Mouse (Mus musculus) gastrocnemius, postnatal 14 days (tissue): Measurements from ENCODE around the gene Eps8l1. TPM values are rescaled to one million over a fixed set of nuclear protein-coding genes. Genes with fewer than 3 reads are reported as not detected.
"Not testable (repeated sequence)": the region's sequence is repeated elsewhere in the genome, so short reads cannot be mapped to it uniquely, and the experiment has no call there.

ENCODE experiments used
- DNase-seq: peaks from one replicate; pipeline ENCODE4 v3.0.0; 2021; ENCODE audit warnings: mixed read lengths
- intact Hi-C: fragments of 180-260 bp; cut with DNase I; formaldehyde crosslinking; loops from one replicate; pipeline ENCODE4 v1.15.1; 2025; ENCODE audit warnings: low total_unique reads
- long read RNA-seq, 2 experiments: library from polyadenylated mRNA; stranded (forward); transcript quantifications; one replicate each; pipeline ENCODE4 v2.0.0; 2021
- total RNA-seq, 2 experiments: library from RNA; stranded (reverse); gene quantifications; 2 replicates each; pipeline ENCODE4 v1.2.3; 2021

Eps8l1 gene
- total RNA-seq, result 1 to 10 TPM; 1.6 to 2.2 TPM
- long read RNA-seq, experiment 1, partial matches to known transcripts, result 0 of 1 reads
- long read RNA-seq, experiment 1, other reads (novel, unspliced or antisense), result 1 of 1 reads
- long read RNA-seq, experiment 2, result 0 reads

- DNase-seq, result no peak
- intact Hi-C loops, result no loop called here
Observed at GRCm38 (mm10) chr7:4460576-4461434, at the start of gene Eps8l1. TSS of gene Eps8l1 (plus strand) at chr7:4460674.

DNA sequence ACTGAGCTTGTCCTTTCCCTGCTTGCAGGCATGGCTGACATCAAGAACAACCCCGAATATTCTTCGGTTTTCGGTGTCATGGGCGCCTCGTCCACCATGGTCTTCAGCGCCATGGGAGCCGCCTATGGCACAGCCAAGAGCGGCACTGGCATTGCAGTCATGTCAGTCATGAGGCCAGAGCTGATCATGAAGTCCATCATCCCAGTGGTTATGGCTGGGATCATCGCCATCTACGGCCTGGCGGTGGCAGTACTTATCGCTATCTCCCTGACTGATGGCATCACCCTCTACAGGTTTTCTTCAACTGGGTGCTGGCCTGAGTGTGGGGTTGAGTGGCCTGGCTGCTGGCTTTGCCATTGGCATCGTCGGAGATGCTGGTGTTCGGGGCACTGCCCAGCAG is 48.1 kb upstream of the Eps8l1 start:
- DNase-seq, intact Hi-C loops: not testable (repeated sequence)

- intact Hi-C loops, result loop anchor here (10.0 kb wide), 1 partner anchor 285 kb away; the partner anchor contains the start of gene Leng8
- DNase-seq, result no peak
Observed at GRCm38 (mm10) chr7:4419681-4420080, 40.8 kb upstream of the Eps8l1 start.

GRCm38 (mm10) chr7:4420230-4420629 is 40.2 kb upstream of the Eps8l1 start:
- intact Hi-C loops, result loop anchor here (10.0 kb wide), 1 partner anchor 285 kb away; the partner anchor contains the start of gene Leng8
- no peak for DNase-seq

DNA sequence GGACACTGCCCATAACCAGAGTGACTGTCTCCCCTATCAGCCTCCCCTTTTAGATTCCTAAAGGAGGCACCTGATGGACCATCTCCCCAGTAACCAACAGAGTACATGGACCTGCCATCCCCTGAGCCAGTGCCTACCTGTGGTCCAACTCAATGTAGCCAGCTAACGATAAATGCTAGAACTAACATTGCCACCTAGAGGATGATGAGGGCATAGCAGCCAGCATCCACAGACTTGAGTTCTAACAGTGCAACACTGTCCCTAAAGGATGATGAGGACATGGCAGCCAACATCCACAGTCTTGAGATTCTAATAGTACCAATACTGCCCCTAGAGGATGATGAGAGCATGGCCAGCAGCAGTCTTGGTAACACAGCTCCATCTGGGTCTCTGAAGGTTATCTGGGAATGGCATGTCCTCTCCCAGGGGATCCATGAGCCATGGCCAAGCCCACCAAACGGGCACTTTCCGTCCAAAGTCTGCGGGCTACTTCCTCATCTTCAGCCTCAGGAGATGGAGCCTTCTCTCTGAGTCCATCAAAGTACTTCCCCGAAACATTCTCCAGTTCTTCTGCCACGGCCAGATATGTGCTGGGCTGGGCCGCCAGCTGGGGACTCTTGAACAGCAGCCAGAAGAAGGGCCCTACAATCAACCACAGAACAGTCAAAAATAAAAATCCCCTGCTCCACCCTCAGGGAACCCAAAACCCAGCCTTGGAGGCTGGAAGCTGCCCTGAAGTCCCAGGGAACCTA is 33.1 kb upstream of the Eps8l1 start:
- intact Hi-C loops, result loop anchor here (10.0 kb wide), 1 partner anchor 293 kb away; the partner anchor contains the start of gene Leng8
- peak; percentile 78 for DNase-seq

- no peak for DNase-seq
- intact Hi-C loops, result loop anchor here (10.0 kb wide), 1 partner anchor 94 kb away; the partner anchor contains the start of gene Tnni3
Observed at GRCm38 (mm10) chr7:4430246-4430844, 30.1 kb upstream of the Eps8l1 start.

DNA sequence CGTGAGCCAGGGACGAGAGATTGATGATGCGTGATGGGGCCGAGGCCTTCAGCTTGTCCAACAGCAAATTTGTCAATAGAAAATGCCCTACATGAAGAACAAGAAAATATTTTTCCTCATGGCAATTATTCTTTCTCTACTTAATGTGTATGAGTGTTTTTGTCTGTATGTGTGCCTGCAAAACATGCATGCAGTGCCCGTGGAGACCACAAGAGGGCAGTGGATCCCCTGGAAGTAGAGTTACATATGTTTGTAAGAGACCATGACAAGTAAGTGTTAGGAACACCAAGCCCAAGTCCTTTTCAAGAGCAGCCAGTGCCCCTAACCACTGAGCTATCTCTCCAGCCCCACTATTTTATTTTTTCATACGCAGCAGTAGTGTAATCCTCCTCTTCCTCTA is 28.9 kb upstream of the Eps8l1 start:
- DNase-seq, result peak; percentile 64
- intact Hi-C loops, result loop anchor here (10.0 kb wide), 1 partner anchor 93 kb away; the partner anchor contains the start of gene Tnni3

DNA sequence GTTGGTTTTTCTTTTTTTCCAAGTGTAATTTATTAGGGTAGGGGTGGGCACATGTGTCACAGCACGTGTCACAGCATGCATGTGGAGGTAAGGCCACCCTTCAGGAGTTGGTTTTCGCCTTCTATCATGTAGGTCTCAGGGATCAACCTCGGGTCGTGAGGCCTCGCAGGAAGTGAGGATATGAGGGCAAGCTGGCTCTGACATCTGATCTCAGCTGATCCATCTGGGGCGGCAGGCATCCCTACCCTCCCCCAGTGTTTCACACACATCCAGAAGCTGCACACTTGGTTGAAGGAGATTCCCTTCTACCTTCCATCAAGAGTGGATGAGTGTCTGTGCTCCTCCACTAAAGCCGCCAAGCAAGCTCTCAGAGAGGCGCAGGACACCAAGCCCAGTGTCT is 28.4 kb upstream of the Eps8l1 start:
- DNase-seq, result no peak
- intact Hi-C loops, result loop anchor here (10.0 kb wide), 1 partner anchor 93 kb away; the partner anchor contains the start of gene Tnni3

- intact Hi-C loops, result loop anchor here (10.0 kb wide), 1 partner anchor 87 kb away; the partner anchor contains the start of gene Tnni3
- DNase-seq, result no peak
Observed at GRCm38 (mm10) chr7:4437721-4438120, 22.8 kb upstream of the Eps8l1 start.

DNA sequence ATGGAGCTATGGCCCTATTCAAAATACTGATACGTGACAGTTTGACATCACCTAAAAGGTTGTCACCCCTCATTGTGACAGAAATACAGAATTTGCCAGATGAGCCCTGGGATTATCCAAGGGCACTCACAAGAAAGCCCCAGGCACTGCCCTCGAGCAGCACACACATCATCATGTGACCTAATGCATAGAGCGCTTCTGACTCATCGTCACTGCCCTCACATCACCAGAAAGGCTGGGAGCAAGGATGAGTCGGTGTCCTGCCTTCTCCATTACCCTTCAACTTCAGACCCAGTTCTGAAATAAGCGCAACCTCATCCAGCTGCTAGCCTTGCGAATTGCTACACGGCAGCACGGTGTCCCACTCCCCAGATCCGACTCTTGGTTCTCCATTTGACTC is 19.9 kb upstream of the Eps8l1 start:
- intact Hi-C loops, result no loop called here

DNA sequence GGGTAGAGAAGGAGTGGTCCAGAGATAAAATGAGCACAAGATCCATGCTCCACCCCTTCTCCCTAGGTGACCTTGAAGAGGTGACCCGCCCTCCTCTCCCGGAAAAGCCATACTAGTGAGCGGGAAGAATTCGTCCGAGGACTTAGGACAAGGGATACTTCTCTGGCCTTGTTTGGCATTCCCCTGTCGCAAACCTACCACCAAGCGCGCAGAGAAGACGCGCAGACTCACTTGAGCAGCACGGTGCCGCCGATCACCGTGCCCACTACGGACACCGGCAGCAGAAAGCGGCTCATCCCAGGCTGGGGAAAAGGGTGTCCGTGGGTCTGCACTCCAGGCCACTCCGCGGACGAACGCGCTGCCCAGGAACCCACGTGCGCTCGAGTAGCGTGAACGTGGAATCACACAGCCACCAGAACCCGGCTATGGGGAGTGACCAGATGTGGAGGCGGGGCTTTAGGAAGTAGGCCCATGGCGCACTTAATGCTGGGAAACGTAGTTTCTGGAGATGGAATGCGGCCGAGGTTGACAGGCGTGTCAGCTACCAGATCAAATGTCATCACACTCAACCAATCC is 15.2 kb upstream of the Eps8l1 start, which contains the start of gene Rdh13:
Gene Rdh13 (minus strand): TSS at position 434 of the 576 bp plus-strand sequence.
- intact Hi-C loops, result no loop called here
- peak; percentile 89 for DNase-seq

More for the DNA sequence above, 19.9 kb upstream of the Eps8l1 start:
- DNase-seq, result no peak

- intact Hi-C loops, result no loop called here
Observed at GRCm38 (mm10) chr7:4447138-4447537, 13.3 kb upstream of the Eps8l1 start.

DNA sequence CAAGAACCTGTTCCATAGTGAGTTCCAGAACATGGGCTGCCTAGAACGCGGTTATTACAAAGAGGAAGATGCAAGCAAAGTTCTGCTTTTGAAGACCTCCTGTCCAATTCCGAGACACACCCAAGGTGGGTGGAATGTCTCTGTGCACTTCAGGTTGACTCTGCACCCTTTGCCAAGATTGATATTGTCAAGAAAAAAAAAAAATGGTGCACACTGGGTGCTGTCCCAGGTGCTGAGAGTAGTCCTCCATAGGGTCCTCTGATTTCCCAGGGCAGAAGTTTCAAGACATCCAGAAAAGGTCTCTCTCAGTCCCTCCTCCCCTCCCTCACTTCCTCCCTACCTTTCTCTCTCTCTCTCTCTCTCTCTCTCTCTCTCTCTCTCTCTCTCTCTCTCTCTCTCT is 12.0 kb upstream of the Eps8l1 start:
- intact Hi-C loops, result no loop called here
- no peak for DNase-seq

More at GRCm38 (mm10) chr7:4447138-4447537, 13.3 kb upstream of the Eps8l1 start:
- no peak for DNase-seq

GRCm38 (mm10) chr7:4449211-4449610 is 11.3 kb upstream of the Eps8l1 start:
- DNase-seq, result no peak
- intact Hi-C loops, result no loop called here

DNA sequence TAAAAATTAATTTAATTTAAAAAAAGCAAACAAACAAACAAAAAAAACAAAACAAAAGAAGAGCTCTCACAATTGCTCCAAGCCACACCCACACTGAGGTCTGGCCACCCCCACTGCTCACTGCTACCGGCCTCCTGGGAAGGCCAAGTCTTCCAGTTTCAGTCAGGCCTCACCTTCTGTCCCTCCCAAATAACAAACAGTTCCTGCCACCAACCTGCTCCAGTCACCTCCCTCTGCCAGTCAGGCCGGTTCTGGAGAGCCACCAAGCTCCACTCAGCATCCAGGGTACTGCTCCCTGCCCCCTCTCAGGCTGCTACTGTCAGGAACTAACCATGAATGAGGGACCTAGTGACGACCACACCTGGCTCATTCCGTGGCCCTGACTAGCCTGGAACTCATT is 7.8 kb upstream of the Eps8l1 start:
- DNase-seq, result no peak
- intact Hi-C loops, result no loop called here

GRCm38 (mm10) chr7:4464194-4464824 is 3.8 kb downstream of the Eps8l1 start:
- intact Hi-C loops, result no loop called here
- no peak for DNase-seq

DNA sequence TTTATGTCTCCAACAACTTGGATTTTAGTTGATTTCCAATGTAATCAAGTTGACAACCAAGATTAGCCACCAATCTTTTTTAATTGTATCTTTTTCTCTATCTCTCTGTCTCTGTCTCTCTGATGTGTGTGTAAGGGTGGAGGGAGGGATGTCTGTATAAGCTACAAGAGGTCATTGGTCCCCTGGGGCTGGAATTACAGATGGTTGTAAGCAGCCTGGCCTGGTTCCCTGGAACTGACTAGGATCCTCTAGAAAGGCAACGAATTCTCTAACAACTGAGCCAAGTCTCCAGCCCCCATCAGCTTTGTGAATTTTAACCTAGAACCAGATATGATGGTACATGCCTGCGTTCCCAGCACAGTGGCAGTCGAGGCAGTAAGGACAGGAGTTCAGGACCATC is 7.3 kb downstream of the Eps8l1 start:
- DNase-seq, result no peak
- intact Hi-C loops, result no loop called here

DNA sequence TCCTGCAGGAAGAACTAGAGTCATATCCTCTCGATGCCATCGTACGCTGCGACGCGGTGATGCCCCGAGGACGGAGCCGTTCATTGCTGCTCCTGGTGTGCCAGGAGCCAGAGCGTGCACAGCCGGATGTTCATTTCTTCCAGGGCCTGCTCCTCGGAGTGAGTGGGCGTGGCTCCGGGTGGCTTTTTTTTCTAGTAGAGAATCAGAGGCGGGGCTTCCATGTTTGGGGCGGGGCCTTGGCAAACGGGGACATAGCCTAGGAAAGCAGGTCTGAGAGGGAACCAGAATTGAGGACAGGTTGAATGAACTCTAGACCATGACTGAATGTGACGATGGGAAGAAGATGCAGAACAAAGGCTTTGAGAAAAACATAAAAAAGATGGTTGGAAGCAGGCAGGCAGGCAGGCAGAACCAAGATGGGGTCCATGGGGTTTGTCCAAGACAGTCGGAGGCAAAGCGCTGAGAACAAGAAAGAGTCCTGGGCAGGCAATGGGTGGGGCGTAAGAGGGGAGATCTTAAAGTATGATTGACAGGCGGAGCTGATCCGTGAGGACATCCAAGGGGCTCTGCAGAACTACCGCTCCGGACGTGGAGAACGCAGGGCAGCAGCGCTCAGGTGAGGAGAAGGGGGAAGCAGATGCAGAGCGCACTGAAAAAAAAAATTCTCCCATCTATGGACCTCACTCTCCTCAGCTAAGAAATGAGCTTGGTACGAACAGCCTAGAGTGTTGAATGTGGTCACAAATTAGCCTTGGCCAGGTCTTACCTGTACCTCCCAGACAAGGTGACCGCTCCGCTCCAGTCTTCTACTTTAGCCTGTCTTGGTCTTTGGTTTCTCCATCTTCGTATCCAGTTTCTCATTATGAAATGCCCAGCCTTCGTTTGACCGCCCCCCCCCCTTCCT is 10.1 kb downstream of the Eps8l1 start:
- intact Hi-C loops, result no loop called here
- peak; percentile 59 for DNase-seq
